Mouse (Mus musculus) hindbrain, embryonic 13.5 days (tissue): ENCODE data around the gene Uhrf1. TPM values are rescaled to one million over a fixed set of nuclear protein-coding genes. Genes with fewer than 3 reads are reported as not detected.

Source experiments
- ATAC-seq: fragments of 200-750 bp; cut with Nextera tagmentation; 2 replicates; pipeline ENCODE4 v1.8.0; 2017; ENCODE audit warnings: moderate TSS enrichment; ENCODE audit not compliant: low FRiP score
- H3K27ac ChIP-seq: fragments of 300-500 bp; sonication (generic); 2 replicates; pipeline ENCODE4 v1.5.1; 2015; ENCODE audit warnings: inconsistent platforms, mild to moderate bottlenecking, moderate library complexity
- H3K27me3 ChIP-seq: fragments of 300-500 bp; sonication (generic); 2 replicates; pipeline ENCODE4 v1.6.1; 2015; ENCODE audit warnings: mild to moderate bottlenecking, inconsistent platforms
- H3K36me3 ChIP-seq: fragments of 300-500 bp; sonication (generic); 2 replicates; pipeline ENCODE4 v1.6.1; 2015; ENCODE audit warnings: mild to moderate bottlenecking, inconsistent platforms
- H3K4me1 ChIP-seq: fragments of 300-500 bp; sonication (generic); replicated peaks from 2 replicates; pipeline ENCODE4 v1.6.1; 2015; ENCODE audit warnings: inconsistent platforms
- H3K4me2 ChIP-seq: fragments of 300-500 bp; sonication (generic); 2 replicates; pipeline ENCODE4 v1.6.1; 2015; ENCODE audit warnings: inconsistent platforms, mild to moderate bottlenecking, moderate library complexity
- H3K4me3 ChIP-seq: fragments of 300-500 bp; sonication (generic); 2 replicates; pipeline ENCODE4 v1.5.1; 2015; ENCODE audit warnings: mild to moderate bottlenecking, inconsistent platforms
- H3K9ac ChIP-seq: fragments of 300-500 bp; sonication (generic); 2 replicates; pipeline ENCODE4 v1.6.1; 2015; ENCODE audit warnings: mild to moderate bottlenecking, inconsistent platforms
- H3K9me3 ChIP-seq: fragments of 300-500 bp; sonication (generic); 2 replicates; pipeline ENCODE4 v1.6.1; 2016; ENCODE audit warnings: inconsistent platforms
- WGBS: fragments of 180-500 bp; shearing (Covaris S2); methylation state at CpG from one replicate; pipeline ENCODE4 v1.1.7; 2015; 5-methylcytosine and 5-hydroxymethylcytosine counted together
- polyA plus RNA-seq: library from polyadenylated mRNA; unstranded; fragments of >200 nt; fragmentation: Nextera tagmentation; extraction: Ambion mirVana; gene quantifications from 2 replicates; pipeline ENCODE4 v1.2.1, GENCODE M21; 2015

The Uhrf1 gene
- polyA plus RNA-seq, 1 experiment from 2014 or later: 27.1 TPM

DNA sequence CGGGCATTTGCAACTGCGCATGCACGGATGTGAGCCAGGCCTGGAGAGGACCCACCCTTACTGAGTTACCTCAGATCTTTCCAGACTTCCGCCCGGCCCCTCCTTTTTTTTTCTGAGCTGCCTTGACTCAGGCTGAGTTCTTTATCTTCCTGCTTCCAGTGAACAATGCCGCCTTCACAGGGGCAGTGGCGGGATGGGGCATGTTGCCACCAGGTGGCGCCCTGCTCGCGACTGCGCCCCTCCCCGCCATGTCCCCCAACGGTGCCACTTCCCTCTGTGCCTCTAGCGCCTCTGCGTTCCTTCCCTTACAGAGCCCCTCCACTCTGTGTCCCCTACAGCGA is 12.0 kb upstream of the Uhrf1 start:
- H3K4me1 ChIP-seq: peaks cover 34% of the 10 kb centered on the region
- no peaks in the 10 kb centered on the region for H3K36me3 ChIP-seq
- peak overlapping the region; percentile 46 for H3K4me2 ChIP-seq
- H3K9me3 ChIP-seq: no peaks in the 10 kb centered on the region
- peak; percentile 72 for ATAC-seq
- 1% methylated on average over 16 of the region's 16 CpGs for WGBS
- peak overlapping the region; percentile 23 for H3K4me3 ChIP-seq
- no peaks in the 10 kb centered on the region for H3K27me3 ChIP-seq
- peak overlapping the region; percentile 35; the same call in 1 of the 2 replicates for H3K9ac ChIP-seq
- H3K27ac ChIP-seq: peak overlapping the region; percentile 71

DNA sequence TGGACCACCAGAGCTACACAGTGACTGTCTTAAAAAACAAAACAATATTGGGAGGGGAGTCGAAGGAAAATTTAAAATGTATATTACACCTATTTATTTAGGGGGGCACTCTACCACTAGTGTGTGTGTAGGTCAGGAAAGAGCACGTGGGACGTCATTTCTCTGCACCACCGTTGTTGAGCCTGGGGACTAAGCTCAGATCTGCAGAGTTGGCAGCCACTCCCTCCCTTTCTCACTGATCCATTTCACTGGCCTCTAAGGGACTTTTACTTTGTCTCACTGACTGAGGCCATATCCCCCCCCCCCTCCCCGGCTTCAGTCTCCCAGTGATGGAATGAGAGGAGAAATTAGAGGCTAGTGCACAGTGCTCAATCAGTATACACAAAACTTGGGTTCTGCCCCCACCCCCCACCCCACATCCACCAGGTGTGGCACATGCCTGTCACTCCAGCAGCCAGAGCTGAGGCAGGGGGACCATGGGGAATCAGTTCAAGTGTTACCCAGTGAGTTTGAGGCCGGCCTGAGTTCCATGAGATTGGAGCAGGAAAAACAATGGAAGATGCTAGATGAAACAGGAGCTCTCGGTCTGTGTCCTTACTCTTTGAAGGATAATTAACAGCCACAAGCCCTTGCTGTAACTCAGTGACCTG is 11.2 kb upstream of the Uhrf1 start:
- Histone ChIP-seq H3K4me2 (no peak overlapping the region), H3K4me3 (no peak overlapping the region)
- WGBS: 66% methylated on average over 7 of the region's 7 CpGs

DNA sequence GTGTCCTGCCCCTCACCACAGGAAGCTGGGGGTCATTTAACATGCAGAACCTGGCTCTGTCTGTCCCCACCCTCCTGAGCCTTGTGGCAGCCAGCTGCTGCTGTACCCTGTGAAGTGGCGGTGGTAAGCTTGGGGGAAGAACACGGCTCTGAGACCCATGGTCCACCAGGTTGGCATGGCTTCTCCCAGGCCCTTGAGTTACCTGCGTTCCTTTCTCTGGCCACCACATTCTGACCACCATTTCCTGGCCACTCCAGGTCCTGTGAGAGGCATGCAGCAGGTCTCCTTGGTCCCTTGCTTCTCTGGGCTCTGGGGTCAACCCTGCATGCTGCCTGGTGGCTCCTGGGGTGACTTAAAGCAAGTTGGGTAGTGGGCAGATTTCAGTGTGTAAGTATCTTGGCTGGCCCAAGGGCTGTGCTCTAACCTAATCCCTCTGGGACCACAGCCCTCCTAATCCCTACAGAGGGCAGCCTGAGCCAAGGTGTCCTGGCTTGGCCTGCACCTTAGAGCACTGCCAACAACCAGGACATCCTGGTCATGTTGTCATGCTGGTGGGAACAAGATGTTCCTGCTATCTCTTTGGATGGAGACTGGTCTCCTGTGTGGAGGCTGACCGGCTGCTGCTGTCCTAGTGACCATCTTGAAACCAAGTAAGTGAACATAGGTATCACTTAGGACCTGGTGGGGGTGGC is 10.4 kb upstream of the Uhrf1 start, which contains the start of gene Plin3:
Plin3 (minus strand) TSS at position 343 of the 692 bp plus-strand sequence.
- Histone ChIP-seq H3K4me2 (no peak within 1 kb of the TSS), H3K36me3 (no peaks in the 10 kb centered on the region), H3K9ac (no peak within 1 kb of the TSS), H3K9me3 (no peaks in the 10 kb centered on the region), H3K4me3 (no peak within 1 kb of the TSS), H3K27ac (no peak within 1 kb of the TSS), H3K4me1 (peaks cover 32% of the 10 kb centered on the region), H3K27me3 (no peaks in the 10 kb centered on the region)
- no peak for ATAC-seq
- 81% methylated on average over 4 of the region's 4 CpGs for WGBS

More for the DNA sequence above, 11.2 kb upstream of the Uhrf1 start:
- Histone ChIP-seq H3K36me3 (no peaks in the 10 kb centered on the region), H3K9me3 (no peaks in the 10 kb centered on the region), H3K27me3 (no peaks in the 10 kb centered on the region), H3K9ac (no peak overlapping the region), H3K4me1 (peaks cover 34% of the 10 kb centered on the region), H3K27ac (no peak overlapping the region)
- ATAC-seq: no peak

DNA sequence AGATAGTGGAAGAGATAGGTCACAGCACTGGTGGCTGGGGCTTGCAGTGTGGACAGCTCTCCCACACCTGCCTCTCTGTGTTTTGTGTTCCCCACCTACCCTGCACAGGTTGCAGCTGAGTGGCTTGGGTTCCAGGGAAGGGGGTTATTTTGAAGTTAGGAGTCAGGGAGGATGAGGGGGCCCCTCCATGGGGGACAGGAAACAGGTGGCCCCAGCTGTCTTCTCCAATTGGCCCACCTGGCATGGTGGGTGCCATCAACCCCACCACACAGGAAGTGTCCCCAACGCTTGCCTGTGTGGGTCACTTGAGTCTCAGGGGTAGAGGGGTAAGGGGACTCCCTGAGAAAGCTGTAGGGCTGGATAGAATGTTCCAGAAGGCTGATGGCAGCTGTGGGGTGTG is 9.8 kb upstream of the Uhrf1 start:
- H3K4me3 ChIP-seq: no peak overlapping the region
- WGBS: 86% methylated on average over 1 of the region's 1 CpGs

DNA sequence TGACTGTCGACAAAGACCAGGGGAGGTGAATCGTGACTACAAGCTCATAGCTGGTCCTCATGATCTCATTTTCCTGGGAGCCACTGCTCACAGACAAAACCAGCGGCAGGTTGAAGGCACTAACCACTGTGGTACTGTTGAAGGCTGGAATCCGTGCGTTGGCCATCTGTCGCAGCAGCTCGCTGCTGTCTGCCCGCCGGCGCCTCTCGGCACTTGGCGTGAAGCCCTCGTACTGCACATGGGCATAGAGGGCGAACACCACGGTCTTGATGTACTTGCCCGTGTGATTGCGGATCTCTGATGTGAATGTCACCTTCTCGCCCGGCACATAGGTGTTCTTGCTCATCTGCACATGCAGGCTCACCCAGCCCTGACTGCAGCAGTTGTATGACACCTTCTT is 8.9 kb upstream of the Uhrf1 start:
- no peak overlapping the region for H3K4me2 ChIP-seq

More for the DNA sequence above, 9.8 kb upstream of the Uhrf1 start:
- Histone ChIP-seq H3K27ac (no peak overlapping the region), H3K27me3 (no peaks in the 10 kb centered on the region), H3K4me2 (no peak overlapping the region), H3K9me3 (no peaks in the 10 kb centered on the region), H3K36me3 (no peaks in the 10 kb centered on the region), H3K9ac (no peak overlapping the region), H3K4me1 (peaks cover 27% of the 10 kb centered on the region)
- no peak for ATAC-seq

DNA sequence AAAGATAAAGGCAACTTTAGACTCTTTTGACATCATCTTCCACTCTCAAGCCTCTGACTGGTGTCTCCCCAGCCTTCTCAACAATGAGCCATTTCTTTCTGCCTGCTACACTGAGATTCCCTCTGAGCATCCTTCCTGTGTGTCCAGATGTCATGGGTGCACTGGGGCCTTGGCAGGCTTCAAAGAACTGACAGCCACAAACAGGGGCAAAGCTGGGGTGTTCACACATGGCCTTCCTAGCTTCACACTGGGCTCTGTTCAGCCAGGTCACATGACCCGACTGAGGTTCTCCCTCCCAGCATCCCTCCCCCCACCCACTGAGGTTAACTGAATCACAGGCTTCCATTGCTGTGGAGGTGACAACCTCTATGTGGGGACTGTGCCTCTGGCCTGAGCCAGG is 6.9 kb upstream of the Uhrf1 start:
- WGBS: 72% methylated on average over 1 of the region's 1 CpGs
- H3K4me1 ChIP-seq: peaks cover 4% of the 10 kb centered on the region
- H3K9me3 ChIP-seq: no peaks in the 10 kb centered on the region
- no peak overlapping the region for H3K4me2 ChIP-seq
- no peaks in the 10 kb centered on the region for H3K27me3 ChIP-seq
- no peak for ATAC-seq
- no peak overlapping the region for H3K4me3 ChIP-seq
- no peak overlapping the region for H3K9ac ChIP-seq
- H3K27ac ChIP-seq: no peak overlapping the region
- H3K36me3 ChIP-seq: no peaks in the 10 kb centered on the region

More for the DNA sequence above, 8.9 kb upstream of the Uhrf1 start:
- Histone ChIP-seq H3K4me3 (no peak overlapping the region), H3K4me1 (peaks cover 22% of the 10 kb centered on the region), H3K9ac (no peak overlapping the region), H3K27ac (no peak overlapping the region), H3K36me3 (no peaks in the 10 kb centered on the region), H3K27me3 (no peaks in the 10 kb centered on the region), H3K9me3 (no peaks in the 10 kb centered on the region)
- 89% methylated on average over 19 of the region's 19 CpGs for WGBS
- no peak for ATAC-seq

DNA sequence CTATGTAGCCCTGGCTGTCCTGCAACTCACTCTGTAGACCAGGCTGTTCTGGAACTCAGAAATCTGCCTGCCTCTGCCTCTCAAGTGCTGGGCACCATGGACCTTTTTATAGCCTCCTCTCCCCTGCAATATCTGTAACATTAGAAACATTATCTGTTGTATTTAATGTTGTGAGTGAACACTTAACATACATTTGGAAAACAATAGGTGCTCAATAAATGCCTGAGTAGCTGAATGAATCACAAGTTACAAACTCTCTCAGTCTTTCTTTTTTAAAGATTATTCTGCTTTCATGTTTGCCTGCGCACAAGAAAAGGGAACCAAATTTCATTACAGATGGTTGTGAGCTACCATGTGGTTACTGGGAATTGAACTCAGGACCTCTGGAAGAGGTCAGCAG is 4.9 kb upstream of the Uhrf1 start:
- H3K36me3 ChIP-seq: no peaks in the 10 kb centered on the region
- no peak overlapping the region for H3K9ac ChIP-seq
- peaks cover 4% of the 10 kb centered on the region; the same call in 1 of the 2 replicates for H3K27me3 ChIP-seq
- no peaks in the 10 kb centered on the region for H3K9me3 ChIP-seq
- ATAC-seq: no peak
- H3K4me2 ChIP-seq: no peak overlapping the region
- no peak overlapping the region for H3K4me3 ChIP-seq
- WGBS: 100% methylated on average over 1 of the region's 1 CpGs
- no peak overlapping the region for H3K27ac ChIP-seq
- H3K4me1 ChIP-seq: peaks cover 7% of the 10 kb centered on the region

DNA sequence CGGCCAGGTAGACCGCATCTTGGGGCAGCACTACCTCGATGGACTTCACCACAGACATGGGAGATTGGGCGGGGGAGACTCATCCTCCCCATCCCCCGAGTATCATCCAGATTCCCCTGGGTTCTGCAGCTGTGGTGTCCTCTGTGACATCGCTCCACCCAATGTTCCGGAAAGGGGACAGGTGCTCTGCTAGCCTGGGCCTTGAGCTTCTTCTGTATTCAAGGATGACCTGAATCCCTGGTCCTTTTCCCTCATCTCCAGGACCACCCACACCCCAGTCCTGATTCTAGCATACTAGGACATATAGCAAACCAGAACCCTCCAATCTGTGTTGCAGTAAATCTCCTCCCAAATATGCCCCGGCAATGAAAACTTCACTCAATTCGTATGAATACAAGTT is 2.9 kb upstream of the Uhrf1 start, which contains the start of gene Arrdc5:
Arrdc5 (minus strand) TSS at position 101 of the 400 bp plus-strand sequence.
- ATAC-seq: no peak
- no peaks in the 10 kb centered on the region for H3K36me3 ChIP-seq
- no peak within 1 kb of the TSS for H3K4me2 ChIP-seq
- H3K27ac ChIP-seq: no peak within 1 kb of the TSS
- H3K9ac ChIP-seq: no peak within 1 kb of the TSS
- 93% methylated on average over 9 of the region's 9 CpGs for WGBS
- H3K4me3 ChIP-seq: no peak within 1 kb of the TSS
- peaks cover 7% of the 10 kb centered on the region; the same call in 1 of the 2 replicates for H3K27me3 ChIP-seq
- H3K4me1 ChIP-seq: peaks cover 20% of the 10 kb centered on the region
- no peaks in the 10 kb centered on the region for H3K9me3 ChIP-seq

DNA sequence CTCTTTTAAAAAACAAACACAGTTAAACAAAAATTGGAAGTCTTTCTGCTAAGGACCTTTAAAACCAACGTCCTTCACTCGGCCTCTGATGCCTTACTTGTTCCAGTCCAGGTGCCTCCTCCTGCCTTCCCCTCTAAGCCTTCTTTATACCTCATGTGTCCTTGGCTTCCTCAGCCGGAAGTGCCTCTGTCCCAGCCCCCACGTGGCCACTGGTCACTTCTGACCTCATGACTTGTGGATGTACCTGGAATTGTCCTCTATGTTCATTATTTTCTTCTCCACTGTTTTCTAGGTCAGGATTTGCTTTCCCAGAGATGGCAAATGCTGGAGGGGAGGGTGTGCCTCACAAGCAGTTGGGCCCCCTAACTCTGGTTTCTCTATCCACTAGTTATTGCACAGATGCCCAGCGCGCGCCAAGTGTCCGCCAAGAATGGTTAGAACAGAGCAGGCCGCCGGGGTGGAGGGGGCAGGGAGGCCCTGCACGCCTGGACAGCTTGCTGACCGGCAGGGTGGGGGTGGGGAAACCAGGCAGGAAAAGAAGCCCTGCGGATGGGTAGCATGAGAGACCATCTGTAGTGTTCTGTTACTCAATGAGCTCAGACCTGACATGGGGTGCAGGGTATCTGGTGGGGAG is 641 bp upstream of the Uhrf1 start:
- Histone ChIP-seq H3K4me2 (peak overlapping the region; percentile 87), H3K4me3 (no peak overlapping the region), H3K9ac (no peak overlapping the region), H3K27me3 (peaks cover 7% of the 10 kb centered on the region; the same call in 1 of the 2 replicates), H3K36me3 (no peaks in the 10 kb centered on the region), H3K27ac (no peak overlapping the region), H3K9me3 (no peaks in the 10 kb centered on the region), H3K4me1 (peaks cover 36% of the 10 kb centered on the region)
- no peak for ATAC-seq
- 25% methylated on average over 13 of the region's 13 CpGs for WGBS

DNA sequence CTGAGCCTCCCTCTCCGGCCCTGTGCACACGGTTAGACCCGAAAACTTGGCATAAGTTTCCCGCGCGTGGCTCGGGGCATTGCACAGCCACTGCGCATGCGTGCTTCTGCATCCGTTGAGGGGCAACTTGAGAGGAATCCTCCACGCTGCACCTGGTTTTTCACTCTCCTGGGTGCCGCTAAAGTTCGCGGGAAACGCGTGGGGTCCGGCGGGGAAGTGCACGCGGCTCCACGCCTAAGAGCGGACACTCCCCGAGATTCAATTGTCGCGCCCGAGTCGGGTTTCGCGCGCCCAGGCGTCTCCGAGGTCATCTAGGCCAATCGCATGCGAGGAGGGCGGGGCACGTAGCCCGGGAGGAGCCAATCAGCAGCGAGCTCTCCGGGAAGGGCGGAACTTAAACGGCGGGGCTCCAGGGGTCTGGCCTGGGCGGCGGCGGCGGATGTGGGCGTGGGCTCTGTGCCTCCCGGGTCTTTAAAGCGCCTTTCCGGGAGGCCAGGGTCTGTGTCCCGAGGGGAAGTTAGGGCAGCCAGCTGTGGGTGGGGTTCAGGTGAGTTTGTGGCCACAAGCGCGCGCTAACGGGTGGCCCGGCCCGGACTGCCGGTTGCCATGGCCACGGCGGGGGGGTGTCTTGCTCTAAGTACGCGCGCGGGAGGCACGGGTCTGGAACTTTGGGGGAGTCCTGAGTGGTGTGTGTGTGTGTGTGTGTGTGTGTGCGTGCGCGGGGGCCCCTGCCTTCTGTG is 896 bp downstream of the Uhrf1 start:
- ATAC-seq: peak; percentile 95

DNA sequence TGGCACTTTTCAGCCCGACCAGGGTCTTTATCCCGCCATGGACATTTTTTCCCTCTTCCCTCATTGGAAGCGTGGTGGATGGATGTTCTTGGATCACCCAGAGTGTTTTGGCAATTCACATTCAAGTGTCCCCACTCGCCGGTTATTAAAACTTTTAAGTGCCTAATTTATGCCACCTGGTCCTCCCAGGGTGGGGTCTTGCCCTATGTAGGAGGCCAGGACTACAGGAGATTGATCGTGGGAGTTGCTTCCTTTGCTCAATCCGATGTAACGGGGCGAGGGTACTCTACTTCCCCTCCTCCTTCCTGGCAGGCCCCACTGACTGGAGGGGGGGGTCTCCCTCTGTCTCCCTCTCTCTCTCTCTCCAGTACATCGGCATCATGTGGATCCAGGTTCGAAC is 1.6 kb downstream of the Uhrf1 start:
- H3K9ac ChIP-seq: peak overlapping the region; percentile 74
- peak overlapping the region; percentile 74 for H3K4me3 ChIP-seq
- peaks cover 39% of the 10 kb centered on the region for H3K4me1 ChIP-seq
- H3K9me3 ChIP-seq: no peaks in the 10 kb centered on the region
- no peak for ATAC-seq
- H3K27ac ChIP-seq: no peak overlapping the region
- H3K4me2 ChIP-seq: peak overlapping the region; percentile 87
- H3K36me3 ChIP-seq: peaks cover 5% of the 10 kb centered on the region; the same call in 1 of the 2 replicates
- WGBS: 15% methylated on average over 11 of the region's 11 CpGs
- H3K27me3 ChIP-seq: peaks cover 7% of the 10 kb centered on the region; the same call in 1 of the 2 replicates

More for the DNA sequence above, 896 bp downstream of the Uhrf1 start:
- Histone ChIP-seq H3K36me3 (no peaks in the 10 kb centered on the region), H3K27me3 (peaks cover 7% of the 10 kb centered on the region; the same call in 1 of the 2 replicates), H3K4me2 (peak overlapping the region; percentile 87), H3K4me3 (peak overlapping the region; percentile 74), H3K4me1 (peaks cover 39% of the 10 kb centered on the region), H3K27ac (0 out of 2 replicates have a peak overlapping the region, but pooled peaks have one; percentile 30), H3K9me3 (no peaks in the 10 kb centered on the region), H3K9ac (peak overlapping the region; percentile 74)
- under 1% methylated on average over 68 of the region's 68 CpGs for WGBS

DNA sequence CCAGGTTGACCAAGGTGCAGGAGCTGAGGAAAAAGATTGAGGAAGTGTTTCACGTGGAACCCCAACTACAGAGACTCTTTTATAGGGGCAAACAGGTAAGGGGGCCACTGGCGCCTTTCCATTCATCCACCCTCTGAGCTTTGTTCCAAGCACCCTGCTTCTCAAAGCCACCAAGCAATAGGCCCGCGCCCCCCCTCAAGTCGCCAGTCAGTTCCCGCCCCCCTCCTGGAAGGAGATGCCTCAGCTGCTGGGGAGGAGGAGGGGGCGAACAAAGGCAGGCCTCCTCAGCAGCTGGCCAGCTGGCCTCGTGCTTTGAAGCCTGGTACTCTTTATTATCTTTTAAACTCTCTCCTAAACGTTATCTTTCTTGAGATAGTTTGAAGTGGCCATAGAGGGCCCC is 2.0 kb downstream of the Uhrf1 start:
- H3K27ac ChIP-seq: no peak overlapping the region
- H3K4me2 ChIP-seq: peak overlapping the region; percentile 87
- H3K9ac ChIP-seq: peak overlapping the region; percentile 74
- H3K4me1 ChIP-seq: peaks cover 39% of the 10 kb centered on the region
- H3K4me3 ChIP-seq: peak overlapping the region; percentile 74
- peaks cover 7% of the 10 kb centered on the region; the same call in 1 of the 2 replicates for H3K27me3 ChIP-seq
- H3K36me3 ChIP-seq: peaks cover 7% of the 10 kb centered on the region; the same call in 1 of the 2 replicates
- ATAC-seq: no peak
- no peaks in the 10 kb centered on the region for H3K9me3 ChIP-seq
- 31% methylated on average over 9 of the region's 9 CpGs for WGBS
